Mouse (Mus musculus) heart, adult 2 months (tissue): ENCODE measurements at regions not wholly inside any gene's neighbourhood (a gene's known extent, or its start where the extent isn't known, plus 50 kb on each side); places are given as distances from the start of the nearest gene placed in this dataset.

Experiments
- CTCF ChIP-seq: fragments of 200-600 bp; IDR thresholded peaks from 2 replicates; pipeline ENCODE4 v1.8.1; 2022; ENCODE audit warnings: antibody characterized with exemption, mild to moderate bottlenecking, moderate library complexity
- EP300 ChIP-seq: fragments of 200-500 bp; IDR thresholded peaks from 2 replicates; pipeline ENCODE4 v1.6.1; 2011; ENCODE audit warnings: low read depth, low read length, control low read depth; ENCODE audit not compliant: insufficient read depth
- POLR2A ChIP-seq: fragments of 200-500 bp; IDR thresholded peaks from 2 replicates; pipeline ENCODE4 v1.6.1; 2011; ENCODE audit warnings: mild to moderate bottlenecking, low read depth, low read length, control low read depth; ENCODE audit not compliant: insufficient read depth

GRCm38 (mm10) chr10:120595145-120595544, 118.9 kb upstream of the Hmga2 start:
- TF ChIP-seq POLR2A (no peak), CTCF (no peak), EP300 (no peak)
